Mouse (Mus musculus): ENCODE results near the gene Ubac1. TPM values are rescaled to one million over a fixed set of nuclear protein-coding genes. Genes with fewer than 3 reads are reported as not detected.

Gene Ubac1
- polyA plus RNA-seq, 1 experiment = 128 TPM

GRCm38 (mm10) chr2:26002001-26002400 is 19.5 kb downstream of the Ubac1 start:
- TF ChIP-seq REST (IDR thresholded peaks at IDR 0.05; ENCODE audit: insufficient read depth, insufficient read length) (no peak), CEBPB (IDR thresholded peaks at IDR 0.05; ENCODE audit: insufficient read depth, poor library complexity, severe bottlenecking) (no peak), E2F4 (IDR thresholded peaks at IDR 0.05; ENCODE audit: insufficient read depth) (no peak), POLR2AphosphoS2 (IDR thresholded peaks at IDR 0.05; ENCODE audit: insufficient read length, low read depth) (no peak), TCF3 (IDR thresholded peaks at IDR 0.05; ENCODE audit: insufficient read length, low read depth) (no peak), SRF (IDR thresholded peaks at IDR 0.05; ENCODE audit: control insufficient read depth, insufficient read length, low read depth) (no peak), MAX (IDR thresholded peaks at IDR 0.05; ENCODE audit: low read depth) (no peak), MYOG (IDR thresholded peaks at IDR 0.05; ENCODE audit: control insufficient read depth in 1 of 3, insufficient read depth in 1 of 3, insufficient read length in 2 of 3, low read depth in 2 of 3) (no peak), TCF12 (IDR thresholded peaks at IDR 0.05; ENCODE audit: insufficient read depth, poor library complexity, severe bottlenecking) (no peak), POLR2A (IDR thresholded peaks at IDR 0.05; ENCODE audit: insufficient read length, low read depth) (no peak), USF1 (IDR thresholded peaks at IDR 0.05; ENCODE audit: low read depth) (no peak), MYOD1 (IDR thresholded peaks at IDR 0.05; ENCODE audit: control insufficient read depth in 1 of 3, insufficient read length in 2 of 3, low read depth in 2 of 3) (no peak)
- H3ac ChIP-seq (ENCODE audit: control insufficient read depth, insufficient read length) = no peak overlapping the region
- no peak overlapping the region for H3K4me2 ChIP-seq (ENCODE audit: low read depth)
- no peaks in the 10 kb centered on the region for H3K79me2 ChIP-seq (ENCODE audit: control insufficient read depth, insufficient read depth)
- no peaks in the 10 kb centered on the region for H3K27me3 ChIP-seq (ENCODE audit: control insufficient read depth, insufficient read depth, insufficient read length)
- peaks cover 58% of the 10 kb centered on the region for H3K36me3 ChIP-seq (ENCODE audit: control insufficient read depth, insufficient read depth)
- H3K4me3 ChIP-seq = no peak overlapping the region

- TF ChIP-seq MYOG (IDR thresholded peaks at IDR 0.05; ENCODE audit: control insufficient read depth in 1 of 3, insufficient read depth in 1 of 3, insufficient read length in 2 of 3, low read depth in 2 of 3) = no peak
- no peak for TF ChIP-seq POLR2A (IDR thresholded peaks at IDR 0.05; ENCODE audit: insufficient read length, low read depth)
- TF ChIP-seq POLR2AphosphoS2 (IDR thresholded peaks at IDR 0.05; ENCODE audit: insufficient read length, low read depth) = no peak
- TF ChIP-seq MYOD1 (IDR thresholded peaks at IDR 0.05; ENCODE audit: control insufficient read depth in 1 of 3, insufficient read length in 2 of 3, low read depth in 2 of 3) = no peak
- TF ChIP-seq CEBPB (IDR thresholded peaks at IDR 0.05; ENCODE audit: insufficient read depth, poor library complexity, severe bottlenecking) = no peak
- no peak for TF ChIP-seq USF1 (IDR thresholded peaks at IDR 0.05; ENCODE audit: low read depth)
- no peak for TF ChIP-seq TCF3 (IDR thresholded peaks at IDR 0.05; ENCODE audit: insufficient read length, low read depth)
- TF ChIP-seq REST (IDR thresholded peaks at IDR 0.05; ENCODE audit: insufficient read depth, insufficient read length) = no peak
- TF ChIP-seq MAX (IDR thresholded peaks at IDR 0.05; ENCODE audit: low read depth) = no peak
- TF ChIP-seq SRF (IDR thresholded peaks at IDR 0.05; ENCODE audit: control insufficient read depth, insufficient read length, low read depth) = no peak
- no peak for TF ChIP-seq E2F4 (IDR thresholded peaks at IDR 0.05; ENCODE audit: insufficient read depth)
- TF ChIP-seq TCF12 (IDR thresholded peaks at IDR 0.05; ENCODE audit: insufficient read depth, poor library complexity, severe bottlenecking) = no peak
Measured at GRCm38 (mm10) chr2:26001136-26001535, 20.4 kb downstream of the Ubac1 start.

DNA sequence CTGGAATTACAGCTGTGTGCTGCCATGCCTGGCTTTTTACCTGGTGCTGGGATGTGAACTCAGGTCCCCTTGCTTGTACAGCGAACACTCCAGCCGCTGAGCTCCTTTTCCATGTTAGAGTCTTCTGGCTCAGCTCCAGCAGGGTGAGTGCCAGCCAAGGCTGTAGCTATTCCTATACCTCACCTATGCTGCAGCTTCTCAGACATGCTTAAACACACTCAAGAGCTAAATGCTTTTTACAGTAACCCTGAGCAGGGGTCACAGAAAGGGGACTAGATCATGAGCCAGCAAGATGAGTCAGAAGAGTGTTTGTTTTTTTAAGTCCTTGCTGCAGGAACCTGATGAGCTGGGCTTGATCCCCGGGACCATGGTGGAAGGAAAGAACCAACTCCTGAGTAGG is 23.8 kb downstream of the Ubac1 start:
- Histone ChIP-seq H3ac (ENCODE audit: control insufficient read depth, insufficient read length) (no peak overlapping the region), H3K4me3 (no peak overlapping the region), H3K4me2 (ENCODE audit: low read depth) (no peak overlapping the region), H3K36me3 (ENCODE audit: control insufficient read depth, insufficient read depth) (peaks cover 53% of the 10 kb centered on the region), H3K27me3 (ENCODE audit: control insufficient read depth, insufficient read depth, insufficient read length) (no peaks in the 10 kb centered on the region), H3K79me2 (ENCODE audit: control insufficient read depth, insufficient read depth) (no peaks in the 10 kb centered on the region)
- TF ChIP-seq REST (IDR thresholded peaks at IDR 0.05; ENCODE audit: insufficient read depth, insufficient read length) (no peak), MAX (IDR thresholded peaks at IDR 0.05; ENCODE audit: low read depth) (no peak), MYOG (IDR thresholded peaks at IDR 0.05; ENCODE audit: control insufficient read depth in 1 of 3, insufficient read depth in 1 of 3, insufficient read length in 2 of 3, low read depth in 2 of 3) (no peak), USF1 (IDR thresholded peaks at IDR 0.05; ENCODE audit: low read depth) (no peak), POLR2A (IDR thresholded peaks at IDR 0.05; ENCODE audit: insufficient read length, low read depth) (no peak), E2F4 (IDR thresholded peaks at IDR 0.05; ENCODE audit: insufficient read depth) (no peak), TCF3 (IDR thresholded peaks at IDR 0.05; ENCODE audit: insufficient read length, low read depth) (no peak), TCF12 (IDR thresholded peaks at IDR 0.05; ENCODE audit: insufficient read depth, poor library complexity, severe bottlenecking) (no peak), CEBPB (IDR thresholded peaks at IDR 0.05; ENCODE audit: insufficient read depth, poor library complexity, severe bottlenecking) (no peak), MYOD1 (IDR thresholded peaks at IDR 0.05; ENCODE audit: control insufficient read depth in 1 of 3, insufficient read length in 2 of 3, low read depth in 2 of 3) (no peak), POLR2AphosphoS2 (IDR thresholded peaks at IDR 0.05; ENCODE audit: insufficient read length, low read depth) (no peak), SRF (IDR thresholded peaks at IDR 0.05; ENCODE audit: control insufficient read depth, insufficient read length, low read depth) (no peak)

More at GRCm38 (mm10) chr2:26001136-26001535, 20.4 kb downstream of the Ubac1 start:
- Histone ChIP-seq H3K36me3 (ENCODE audit: control insufficient read depth, insufficient read depth) (peaks cover 66% of the 10 kb centered on the region), H3K27me3 (ENCODE audit: control insufficient read depth, insufficient read depth, insufficient read length) (no peaks in the 10 kb centered on the region), H3K4me3 (no peak overlapping the region), H3K4me2 (ENCODE audit: low read depth) (no peak overlapping the region), H3ac (ENCODE audit: control insufficient read depth, insufficient read length) (no peak overlapping the region), H3K79me2 (ENCODE audit: control insufficient read depth, insufficient read depth) (no peaks in the 10 kb centered on the region)

- H3K4me3 ChIP-seq = no peak overlapping the region
- no peak overlapping the region for H3K4me2 ChIP-seq (ENCODE audit: low read depth)
- H3ac ChIP-seq (ENCODE audit: control insufficient read depth, insufficient read length) = no peak overlapping the region
- H3K27me3 ChIP-seq (ENCODE audit: control insufficient read depth, insufficient read depth, insufficient read length) = no peaks in the 10 kb centered on the region
- peaks cover 35% of the 10 kb centered on the region for H3K36me3 ChIP-seq (ENCODE audit: control insufficient read depth, insufficient read depth)
- no peak for TF ChIP-seq POLR2AphosphoS2 (IDR thresholded peaks at IDR 0.05; ENCODE audit: insufficient read length, low read depth)
- no peak for TF ChIP-seq TCF12 (IDR thresholded peaks at IDR 0.05; ENCODE audit: insufficient read depth, poor library complexity, severe bottlenecking)
- no peak for TF ChIP-seq SRF (IDR thresholded peaks at IDR 0.05; ENCODE audit: control insufficient read depth, insufficient read length, low read depth)
- no peak for TF ChIP-seq USF1 (IDR thresholded peaks at IDR 0.05; ENCODE audit: low read depth)
- TF ChIP-seq MAX (IDR thresholded peaks at IDR 0.05; ENCODE audit: low read depth) = no peak
- TF ChIP-seq MYOD1 (IDR thresholded peaks at IDR 0.05; ENCODE audit: control insufficient read depth in 1 of 3, insufficient read length in 2 of 3, low read depth in 2 of 3) = no peak
- TF ChIP-seq E2F4 (IDR thresholded peaks at IDR 0.05; ENCODE audit: insufficient read depth) = no peak
- no peak for TF ChIP-seq CEBPB (IDR thresholded peaks at IDR 0.05; ENCODE audit: insufficient read depth, poor library complexity, severe bottlenecking)
- no peak for TF ChIP-seq POLR2A (IDR thresholded peaks at IDR 0.05; ENCODE audit: insufficient read length, low read depth)
- TF ChIP-seq TCF3 (IDR thresholded peaks at IDR 0.05; ENCODE audit: insufficient read length, low read depth) = no peak
- TF ChIP-seq REST (IDR thresholded peaks at IDR 0.05; ENCODE audit: insufficient read depth, insufficient read length) = no peak
- no peak for TF ChIP-seq MYOG (IDR thresholded peaks at IDR 0.05; ENCODE audit: control insufficient read depth in 1 of 3, insufficient read depth in 1 of 3, insufficient read length in 2 of 3, low read depth in 2 of 3)
- no peaks in the 10 kb centered on the region for H3K79me2 ChIP-seq (ENCODE audit: control insufficient read depth, insufficient read depth)
Measured at GRCm38 (mm10) chr2:25994791-25995190, 26.8 kb downstream of the Ubac1 start.

All from myocyte (in vitro differentiated cells).